Mouse (Mus musculus) left cerebral cortex, adult 11 months (tissue): ENCODE results near the gene Vmn2r43.
"Not testable (repeated sequence)": the region's sequence is repeated elsewhere in the genome, so short reads cannot be mapped to it uniquely, and the experiment has no call there.

ENCODE experiments used
- DNase-seq: peaks from one replicate; pipeline ENCODE4 v3.0.0; 2022; ENCODE audit warnings: low spot score

Vmn2r43 gene

GRCm38 (mm10) chr7:8260499-8260898 lies at the start of gene Vmn2r43:
Vmn2r43 (minus strand) TSS chr7:8260599.
- DNase-seq = not testable (repeated sequence)

GRCm38 (mm10) chr7:8200220-8200619 lies 60.2 kb downstream of the Vmn2r43 start, which contains the start of gene Vmn2r42:
Vmn2r42 (minus strand) TSS chr7:8200320.
- DNase-seq = not testable (repeated sequence)
